Mouse (Mus musculus) forebrain, embryonic 14.5 days (tissue): ENCODE measurements around the gene Ifi202b. TPM values are rescaled to one million over a fixed set of nuclear protein-coding genes. Genes with fewer than 3 reads are reported as not detected.
A peak's percentile ranks its signal among the peaks of the same experiment; 100 is the strongest.
"Not testable (repeated sequence)": the region's sequence is repeated elsewhere in the genome, so short reads cannot be mapped to it uniquely, and the experiment has no call there.

Experiments
- ATAC-seq: fragments of 200-750 bp; cut with Nextera tagmentation; 2 replicates; pipeline ENCODE4 v1.8.0; 2017; ENCODE audit warnings: mild to moderate bottlenecking, moderate library complexity
- DNase-seq: peaks from one replicate; pipeline ENCODE4 v3.0.0-alpha.2; 2015; ENCODE audit warnings: low spot score
- H3K27ac ChIP-seq: fragments of 300-500 bp; sonication (generic); 2 replicates; pipeline ENCODE4 v1.5.1; 2014; ENCODE audit warnings: low read depth, mild to moderate bottlenecking, control low read depth, low read length, moderate library complexity
- H3K27me3 ChIP-seq: fragments of 300-500 bp; sonication (generic); replicated peaks from 2 replicates; pipeline ENCODE4 v1.6.1; 2014; ENCODE audit warnings: low read length, control low read depth, mixed read lengths; ENCODE audit not compliant: control insufficient read depth, insufficient read depth
- H3K36me3 ChIP-seq: fragments of 300-500 bp; sonication (generic); 2 replicates; pipeline ENCODE4 v1.6.1; 2014; ENCODE audit warnings: low read length, control low read depth; ENCODE audit not compliant: control insufficient read depth, insufficient read depth
- H3K4me1 ChIP-seq: fragments of 300-500 bp; sonication (generic); 2 replicates; pipeline ENCODE4 v1.6.1; 2014; ENCODE audit warnings: antibody characterized with exemption, low read length, control low read depth; ENCODE audit not compliant: control insufficient read depth, insufficient read depth
- H3K4me2 ChIP-seq: fragments of 300-500 bp; sonication (generic); 2 replicates; pipeline ENCODE4 v1.6.1; 2014; ENCODE audit warnings: mild to moderate bottlenecking, control low read depth, low read length
- H3K4me3 ChIP-seq: fragments of 300-500 bp; sonication (generic); 2 replicates; pipeline ENCODE4 v1.5.1; 2014; ENCODE audit warnings: low read depth, low read length, control low read depth
- H3K9ac ChIP-seq: fragments of 300-500 bp; sonication (generic); 2 replicates; pipeline ENCODE4 v1.6.1; 2014; ENCODE audit warnings: mild to moderate bottlenecking, low read length, control low read depth, moderate library complexity
- H3K9me3 ChIP-seq: fragments of 300-500 bp; sonication (generic); replicated peaks from 2 replicates; pipeline ENCODE4 v1.6.1; 2016; ENCODE audit warnings: low read length, control low read depth, mixed read lengths; ENCODE audit not compliant: control insufficient read depth
- WGBS: fragments of 180-500 bp; shearing (Covaris S2); extraction: QIAGEN DNeasy Blood & Tissue Kit; methylation state at CpG from one replicate; pipeline ENCODE4 v1.1.7; 2014; 5-methylcytosine and 5-hydroxymethylcytosine counted together
- polyA plus RNA-seq: library from polyadenylated mRNA; unstranded; fragments of >200 nt; fragmentation: Nextera tagmentation; extraction: Ambion mirVana; gene quantifications from 2 replicates; pipeline ENCODE4 v1.2.1, GENCODE M21; 2014

The Ifi202b gene
- polyA plus RNA-seq, 1 experiment from 2014 or later: not detected

DNA sequence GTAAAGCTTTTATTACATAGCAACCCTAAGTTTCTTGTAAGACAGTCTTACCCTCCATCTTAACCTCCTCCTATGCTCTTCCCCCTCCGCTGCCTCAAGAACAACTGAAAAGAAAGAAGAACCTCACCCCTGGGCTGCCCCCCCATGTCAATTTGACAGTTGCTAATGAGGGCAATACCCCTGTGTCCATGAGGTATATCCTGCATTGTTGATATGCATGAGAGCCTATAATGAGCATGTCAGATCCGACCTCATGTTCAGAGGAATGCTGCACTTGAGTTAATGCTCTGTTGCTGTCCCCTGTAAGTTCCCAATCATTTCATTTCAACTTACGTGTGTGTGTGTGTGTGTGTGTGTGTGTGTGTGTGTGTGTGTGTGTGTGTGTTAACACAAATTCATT is 22.5 kb downstream of the Ifi202b start:
- WGBS: 58% methylated on average over 3 of the region's 3 CpGs
- H3K4me3 ChIP-seq, H3K4me1 ChIP-seq, DNase-seq, H3K9me3 ChIP-seq, H3K36me3 ChIP-seq, H3K27me3 ChIP-seq, H3K27ac ChIP-seq, H3K9ac ChIP-seq, ATAC-seq, H3K4me2 ChIP-seq: not testable (repeated sequence)

DNA sequence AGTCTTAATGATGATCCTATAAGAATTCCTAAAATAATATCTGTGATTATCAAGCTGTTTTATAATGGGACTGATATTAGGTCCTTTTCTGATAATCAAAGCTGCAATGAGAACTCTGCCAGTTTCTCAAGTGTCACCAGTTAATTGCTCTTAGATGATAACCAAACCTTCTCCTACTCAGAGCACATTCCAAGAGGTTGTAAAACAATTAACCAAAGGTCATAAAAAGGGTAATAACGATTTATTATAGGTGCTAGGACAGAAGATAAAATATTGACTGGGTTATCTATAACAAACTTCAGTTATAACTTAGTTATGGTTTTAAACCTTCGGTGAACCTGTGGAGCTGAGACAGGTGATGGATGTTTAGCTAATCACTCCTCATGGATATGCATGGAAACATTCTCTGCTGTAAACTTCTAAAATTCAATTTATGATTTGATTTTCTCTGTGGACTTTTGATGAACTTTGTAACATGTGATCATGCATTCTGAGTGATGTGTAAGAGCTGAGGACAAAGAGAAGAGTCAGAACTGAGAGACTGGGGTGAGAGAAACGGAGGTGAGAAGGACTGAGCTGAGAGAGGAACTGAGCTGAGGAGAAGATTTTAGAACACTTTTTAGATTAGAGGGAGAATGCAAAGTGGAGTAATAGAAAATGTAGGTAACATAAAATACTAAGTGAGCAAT is 26.6 kb downstream of the Ifi202b start:
- H3K4me1 ChIP-seq, H3K27ac ChIP-seq, H3K4me2 ChIP-seq, ATAC-seq, DNase-seq, H3K27me3 ChIP-seq, H3K9ac ChIP-seq, H3K9me3 ChIP-seq, H3K4me3 ChIP-seq, H3K36me3 ChIP-seq: not testable (repeated sequence)
- 82% methylated on average over 3 of the region's 3 CpGs for WGBS

DNA sequence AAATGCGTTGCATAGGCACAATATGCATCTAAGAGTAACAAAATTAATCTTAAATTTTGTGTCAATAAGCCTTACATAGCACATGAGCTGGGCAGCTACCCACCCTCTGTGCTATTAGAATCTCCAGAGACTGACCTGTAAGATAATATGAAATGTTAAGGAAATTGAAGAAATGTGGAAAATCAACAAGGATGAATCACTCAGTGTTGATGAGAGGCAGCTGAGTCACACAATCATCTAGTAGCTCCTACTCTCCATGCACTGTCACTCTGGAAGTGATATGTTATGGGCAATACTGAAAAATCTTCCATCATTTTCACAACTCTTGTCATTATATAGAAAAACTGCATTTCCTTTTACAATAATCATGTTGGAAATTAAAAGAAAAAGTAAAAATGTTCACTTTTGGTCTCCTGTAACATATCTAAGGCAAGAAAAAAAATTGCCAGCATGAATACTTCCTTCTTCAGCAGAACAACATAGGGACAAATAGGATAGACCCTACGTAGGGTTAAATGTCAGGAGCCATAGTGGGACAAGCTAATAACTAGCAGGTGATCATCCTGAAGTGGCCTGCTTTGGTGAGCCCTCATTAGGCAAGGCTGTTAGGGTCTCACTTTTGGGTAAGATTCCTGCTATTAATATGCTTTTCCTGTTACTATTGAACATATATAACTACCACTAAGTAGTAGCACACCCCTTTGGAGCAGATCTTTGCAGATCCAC is 27.3 kb downstream of the Ifi202b start:
- ATAC-seq (no peak), DNase-seq (no peak)
- 87% methylated on average over 2 of the region's 2 CpGs for WGBS
- Histone ChIP-seq H3K4me1 (no peaks in the 10 kb centered on the region), H3K9me3 (no peaks in the 10 kb centered on the region), H3K4me3 (no peak overlapping the region), H3K27ac (no peak overlapping the region), H3K36me3 (no peaks in the 10 kb centered on the region), H3K27me3 (no peaks in the 10 kb centered on the region), H3K9ac (no peak overlapping the region), H3K4me2 (no peak overlapping the region)

DNA sequence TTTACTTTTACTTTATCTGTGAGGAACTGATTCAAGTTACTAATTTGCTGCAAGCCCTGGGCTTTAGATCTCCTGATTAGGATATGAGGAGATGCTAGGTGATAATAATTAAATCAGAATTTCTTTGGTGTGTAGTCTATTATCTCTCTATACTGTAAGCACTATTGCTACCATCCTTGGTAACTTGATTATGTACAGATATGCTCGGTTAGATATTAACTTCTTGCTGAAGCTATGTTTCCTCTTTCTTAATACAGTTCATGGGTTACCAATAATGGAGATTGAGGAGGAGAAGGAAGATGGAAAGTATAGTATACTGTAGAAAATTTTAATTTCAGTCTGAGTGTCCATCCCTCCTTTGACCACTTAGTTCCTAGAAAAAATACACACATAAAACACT is 29.0 kb downstream of the Ifi202b start:
- H3K4me1 ChIP-seq: no peaks in the 10 kb centered on the region

DNA sequence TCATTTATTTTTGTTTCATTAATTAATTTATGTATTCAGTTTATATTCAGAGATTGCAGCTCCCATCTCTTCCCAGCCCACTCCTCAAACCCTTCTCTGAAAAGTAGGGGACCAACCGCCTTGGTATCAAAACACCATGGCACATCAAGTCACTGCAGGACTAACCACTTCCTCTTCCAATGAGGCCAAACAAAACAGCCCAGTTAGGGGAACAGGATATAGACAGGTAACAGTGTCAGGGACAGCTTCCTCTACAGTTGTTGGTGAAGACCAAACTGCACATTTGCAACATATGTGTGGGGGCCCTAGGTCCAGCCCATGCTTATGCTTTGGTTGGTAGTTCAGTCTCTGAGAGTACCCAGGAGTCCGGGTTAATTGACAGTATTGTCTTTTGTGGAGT is 33.5 kb downstream of the Ifi202b start:
- H3K9me3 ChIP-seq, H3K27ac ChIP-seq, H3K9ac ChIP-seq, H3K4me2 ChIP-seq, H3K4me3 ChIP-seq, H3K36me3 ChIP-seq, ATAC-seq, H3K4me1 ChIP-seq, DNase-seq, H3K27me3 ChIP-seq: not testable (repeated sequence)
- 87% methylated on average over 2 of the region's 2 CpGs for WGBS

More for the DNA sequence above, 29.0 kb downstream of the Ifi202b start:
- DNase-seq (no peak), ATAC-seq (no peak)
- Histone ChIP-seq H3K27me3 (no peaks in the 10 kb centered on the region), H3K27ac (no peak overlapping the region), H3K36me3 (no peaks in the 10 kb centered on the region), H3K4me3 (no peak overlapping the region), H3K4me2 (no peak overlapping the region), H3K9ac (no peak overlapping the region), H3K9me3 (no peaks in the 10 kb centered on the region)
- WGBS: 90% methylated on average over 1 of the region's 1 CpGs

DNA sequence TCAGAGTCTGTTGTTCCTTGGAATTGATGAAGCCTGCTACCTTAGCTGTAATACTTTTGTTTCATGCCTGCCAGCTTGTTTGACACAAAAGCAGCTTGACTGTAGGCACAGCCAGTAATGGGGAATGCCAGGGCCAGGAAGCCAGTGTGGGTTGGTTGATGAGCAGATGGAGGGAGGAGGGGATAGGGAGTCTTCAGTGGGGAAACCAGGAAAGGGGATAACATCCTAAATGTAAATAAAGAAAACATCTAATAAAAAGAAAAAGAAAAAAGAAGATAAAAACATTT is 39.8 kb downstream of the Ifi202b start:
- not testable (repeated sequence) for H3K27ac ChIP-seq, H3K4me3 ChIP-seq, ATAC-seq, H3K36me3 ChIP-seq, H3K27me3 ChIP-seq, H3K9me3 ChIP-seq, H3K4me1 ChIP-seq, H3K4me2 ChIP-seq, H3K9ac ChIP-seq
- peak; percentile 1 for DNase-seq

DNA sequence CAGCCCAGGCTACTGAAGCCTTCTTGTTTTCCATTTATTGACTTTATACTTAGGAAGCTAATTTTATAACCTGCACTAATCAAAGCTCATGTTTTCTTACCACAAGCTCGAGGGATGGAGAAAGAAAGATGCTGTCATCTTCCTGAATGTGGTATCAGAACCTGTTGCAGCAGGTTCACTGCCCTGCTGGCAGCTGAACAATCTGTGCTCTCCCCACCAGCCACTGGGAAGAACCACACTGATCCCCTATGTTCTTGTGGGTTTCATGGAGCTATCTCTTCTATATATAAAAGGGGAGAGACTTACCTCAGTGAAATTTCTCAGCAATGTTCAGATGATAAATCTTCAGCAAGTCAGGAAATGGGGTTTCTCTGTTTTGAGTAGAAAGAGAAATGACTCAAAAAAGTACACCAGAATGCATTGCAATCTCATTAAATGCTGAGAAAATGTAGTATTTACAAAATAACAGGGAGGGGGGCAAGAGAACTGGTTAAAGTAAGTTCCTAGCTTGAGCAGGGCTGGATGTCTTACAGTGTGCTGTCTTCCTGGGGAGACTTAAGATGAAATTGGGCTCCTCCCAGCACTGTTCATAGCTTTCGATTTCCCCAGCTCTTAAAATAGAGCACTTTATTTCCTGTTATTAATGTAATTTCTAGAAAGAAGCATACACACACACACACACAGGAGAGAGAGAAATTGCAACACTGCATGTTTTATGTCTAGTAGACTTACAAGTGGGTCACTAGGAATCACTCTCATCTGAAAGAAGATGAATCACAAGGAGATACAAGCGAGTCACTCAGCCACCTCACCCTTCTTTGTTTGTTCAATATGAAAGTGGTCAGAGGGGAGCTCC is 40.4 kb downstream of the Ifi202b start, which contains the start of the genes Mndal and Ifi203:
Gene Mndal, minus strand, starts transcription at position 568 of the 856 bp plus-strand sequence.
Gene Ifi203, minus strand, starts transcription at position 749 of the 856 bp plus-strand sequence.
- H3K36me3 ChIP-seq, H3K4me1 ChIP-seq, H3K27me3 ChIP-seq, H3K4me3 ChIP-seq, H3K9ac ChIP-seq, H3K27ac ChIP-seq, H3K9me3 ChIP-seq, H3K4me2 ChIP-seq, DNase-seq, ATAC-seq: not testable (repeated sequence)
- 89% methylated on average over 3 of the region's 3 CpGs for WGBS

DNA sequence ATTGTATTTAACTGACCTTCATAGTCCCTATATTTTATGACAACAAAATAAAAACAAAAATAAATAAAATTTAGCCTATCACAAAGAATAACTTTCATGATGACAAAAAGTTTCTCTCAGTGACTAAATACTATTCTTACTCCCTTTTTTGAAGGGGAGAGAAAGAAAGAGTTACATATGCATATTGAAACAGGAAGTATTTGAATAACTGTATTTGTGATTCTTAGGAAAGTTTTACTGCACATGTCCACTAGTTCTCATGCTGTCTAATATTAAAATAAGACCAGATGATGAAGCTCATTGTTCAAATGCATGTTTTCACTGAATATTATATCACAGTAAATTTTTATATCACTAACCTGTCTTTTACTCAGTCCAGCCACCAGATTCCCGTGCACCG is 41.0 kb downstream of the Ifi202b start:
- not testable (repeated sequence) for H3K4me3 ChIP-seq, H3K27me3 ChIP-seq, H3K9ac ChIP-seq, H3K4me2 ChIP-seq, H3K9me3 ChIP-seq, H3K36me3 ChIP-seq, H3K27ac ChIP-seq, DNase-seq, H3K4me1 ChIP-seq, ATAC-seq
- 90% methylated on average over 2 of the region's 2 CpGs for WGBS
